22 mouse cellular contexts compared by ENCODE assay signal in genomic region chr16:90198626-90199025, GRCm38 (mm10). TPM values are rescaled to one million over a fixed set of nuclear protein-coding genes. Genes with fewer than 3 reads are reported as not detected.
DNase-seq lines count a peak whose midpoint lies in the region; ATAC-seq lines count a peak whose summit lies in the region.
"Had no signal": no experiment of that assay in that cellular context is flagged by ENCODE, and none has a peak within 500 bp of the region (broad histone marks: within the 10 kb centered on the region; RNA-seq: fewer than 3 reads in every experiment).

No protein-coding gene starts in this region.

- no peak for DNase-seq in heart, postnatal 14 days
- DNase-seq in cerebellum, adult 8-10 months, result no peak
- DNase-seq: adrenal gland, postnatal 36 days; cerebellum, adult 18-20 months; cerebellum, postnatal 25 days; embryo, embryonic 11 days; forebrain, postnatal 0 days; gastrocnemius, postnatal 25 days; right cerebral cortex, postnatal 25 days; spleen, adult 18-20 months; thymus, postnatal 25 days had no signal

- no peak for ATAC-seq in heart, embryonic 13.5 days (ENCODE audit: extremely low read depth, insufficient number of reproducible peaks, low FRiP score, low TSS enrichment)
- ATAC-seq in common myeloid progenitor, adult 5-6 weeks (replicated peaks; ENCODE audit: low read depth, poor library complexity, severe bottlenecking), result peak; percentile 2; the same call in 1 of the 2 replicates
- ATAC-seq in liver, embryonic 15.5 days (ENCODE audit: insufficient read depth), result no peak
- peak; percentile 0; the same call in 1 of the 2 replicates for ATAC-seq in megakaryocyte progenitor cell, adult 5-6 weeks (replicated peaks; ENCODE audit: poor library complexity)
- no peak for ATAC-seq in inflammation-experienced regulatory T-cells, adult 6 months
- ATAC-seq in forebrain, embryonic 15.5 days (replicated peaks), result no peak
- ATAC-seq: forebrain, postnatal 0 days; intestine, embryonic 16.5 days; midbrain, embryonic 15.5 days; Patski had no signal

- no peak overlapping the region for H3K9ac ChIP-seq in heart, embryonic 13.5 days
- no peak overlapping the region for H3K9ac ChIP-seq in liver, embryonic 15.5 days
- H3K9ac ChIP-seq in forebrain, embryonic 15.5 days (replicated peaks), result no peak overlapping the region
- H3K9ac ChIP-seq: forebrain, postnatal 0 days; midbrain, embryonic 15.5 days; neural tube, embryonic 12.5 days had no signal

- H3K27ac ChIP-seq in heart, embryonic 13.5 days (replicated peaks), result peak overlapping the region; percentile 82; the same call in 1 of the 2 replicates
- H3K27ac ChIP-seq in liver, embryonic 15.5 days (replicated peaks), result peak overlapping the region; percentile 96
- no peak overlapping the region for H3K27ac ChIP-seq in forebrain, embryonic 15.5 days (replicated peaks)
- H3K27ac ChIP-seq: midbrain, embryonic 15.5 days; neural tube, embryonic 12.5 days had no signal

- 56% methylated on average over 6 of the region's 6 CpGs for WGBS in heart, embryonic 13.5 days
- WGBS in liver, embryonic 15.5 days (ENCODE audit: insufficient replicate concordance), result 27% methylated on average over 6 of the region's 6 CpGs
- whole genome bisulfite sequencing in forebrain, embryonic 15.5 days, result 95% methylated on average over 6 of the region's 6 CpGs

- peaks cover 39% of the 10 kb centered on the region for H3K4me1 ChIP-seq in heart, embryonic 13.5 days
- H3K4me1 ChIP-seq in liver, embryonic 15.5 days (replicated peaks), result peaks cover 44% of the 10 kb centered on the region
- H3K4me1 ChIP-seq in forebrain, embryonic 15.5 days, result peaks cover 9% of the 10 kb centered on the region; the same call in 1 of the 2 replicates
- H3K4me1 ChIP-seq: midbrain, embryonic 15.5 days had no signal

- intact Hi-C loops in heart, postnatal 14 days (cut with DNase I), result loop anchor here (5.0 to 10.0 kb wide), 2 partner anchors 79 to 516 kb away; no protein-coding TSS in a partner anchor

- H3K9me3 ChIP-seq in heart, embryonic 13.5 days, result no peaks in the 10 kb centered on the region
- H3K9me3 ChIP-seq in liver, embryonic 15.5 days (replicated peaks), result no peaks in the 10 kb centered on the region
- H3K9me3 ChIP-seq in forebrain, embryonic 15.5 days, result no peaks in the 10 kb centered on the region
- H3K9me3 ChIP-seq: limb, embryonic 13.5 days; midbrain, embryonic 15.5 days; neural tube, embryonic 12.5 days had no signal

- H3K27me3 ChIP-seq in heart, embryonic 13.5 days (replicated peaks), result no peaks in the 10 kb centered on the region
- no peaks in the 10 kb centered on the region; the same call in 1 of the 2 replicates for H3K27me3 ChIP-seq in liver, embryonic 15.5 days
- no peaks in the 10 kb centered on the region for H3K27me3 ChIP-seq in forebrain, embryonic 15.5 days
- H3K27me3 ChIP-seq: limb, embryonic 13.5 days; midbrain, embryonic 15.5 days; neural tube, embryonic 12.5 days had no signal

- no peaks in the 10 kb centered on the region for H3K36me3 ChIP-seq in heart, embryonic 13.5 days
- no peaks in the 10 kb centered on the region for H3K36me3 ChIP-seq in liver, embryonic 15.5 days (replicated peaks)
- no peaks in the 10 kb centered on the region for H3K36me3 ChIP-seq in forebrain, embryonic 15.5 days
- H3K36me3 ChIP-seq: limb, embryonic 13.5 days; midbrain, embryonic 15.5 days; neural tube, embryonic 12.5 days had no signal

- H3K4me3 ChIP-seq in heart, embryonic 13.5 days, result no peak overlapping the region
- H3K4me3 ChIP-seq in liver, embryonic 15.5 days (replicated peaks), result peak overlapping the region; percentile 62; the same call in 1 of the 2 replicates
- H3K4me3 ChIP-seq in forebrain, embryonic 15.5 days, result no peak overlapping the region
- H3K4me3 ChIP-seq: midbrain, embryonic 15.5 days; neural tube, embryonic 12.5 days had no signal

- peak overlapping the region; percentile 71; the same call in 1 of the 2 replicates for H3K4me2 ChIP-seq in heart, embryonic 13.5 days
- peak overlapping the region; percentile 83 for H3K4me2 ChIP-seq in liver, embryonic 15.5 days
- H3K4me2 ChIP-seq in forebrain, embryonic 15.5 days (replicated peaks), result no peak overlapping the region

RNA-seq across cellular contexts. Expression of gene Sod1, which starts 21.9 kb away (rescaled TPM):
- 927 and 1,079 TPM in 2 replicates for polyA plus RNA-seq in heart, embryonic 13.5 days (2015; fragmentation: Nextera tagmentation; extraction: Ambion mirVana)
- 100 to 1,000 TPM; 463 to 497 TPM for total RNA-seq in heart, postnatal 14 days (2021)
- 776 and 837 TPM in 2 replicates for total RNA-seq in common myeloid progenitor, adult 5-6 weeks (2017)
- 982 and 1,104 TPM in 2 replicates for polyA plus RNA-seq in liver, embryonic 15.5 days (2015; fragmentation: Nextera tagmentation; extraction: Ambion mirVana)
- 577 and 581 TPM in 2 replicates for total RNA-seq in megakaryocyte progenitor cell, adult 5-6 weeks (2015)
- 672 and 752 TPM in 2 replicates for total RNA-seq in megakaryocyte progenitor cell, adult 5-6 weeks (2017)
- polyA plus RNA-seq in inflammation-experienced regulatory T-cells, adult 6 months (2017; shearing (Covaris generic)), result 1,000 to 10,000 TPM; 1,261 to 1,407 (median 1,324) TPM
- polyA plus RNA-seq in forebrain, embryonic 15.5 days (2015; fragmentation: Nextera tagmentation; extraction: Ambion mirVana), result 853 and 902 TPM in 2 replicates

RNA-seq across cellular contexts. Expression of gene Tiam1, which starts 55.1 kb away (rescaled TPM):
- polyA plus RNA-seq in heart, embryonic 13.5 days (2015; fragmentation: Nextera tagmentation; extraction: Ambion mirVana), result 8.8 and 10.7 TPM in 2 replicates
- total RNA-seq in heart, postnatal 14 days (2021), result 1 to 10 TPM; 6.1 to 7.6 TPM
- 29.2 and 34.5 TPM in 2 replicates for total RNA-seq in common myeloid progenitor, adult 5-6 weeks (2017)
- 3.6 and 4.2 TPM in 2 replicates for polyA plus RNA-seq in liver, embryonic 15.5 days (2015; fragmentation: Nextera tagmentation; extraction: Ambion mirVana)
- 60.8 and 67.9 TPM in 2 replicates for total RNA-seq in megakaryocyte progenitor cell, adult 5-6 weeks (2015)
- total RNA-seq in megakaryocyte progenitor cell, adult 5-6 weeks (2017), result 52.8 and 58.4 TPM in 2 replicates
- polyA plus RNA-seq in inflammation-experienced regulatory T-cells, adult 6 months (2017; shearing (Covaris generic)), result 10 to 100 TPM; 31.4 to 71.7 (median 56.0) TPM
- 33.8 and 35.1 TPM in 2 replicates for polyA plus RNA-seq in forebrain, embryonic 15.5 days (2015; fragmentation: Nextera tagmentation; extraction: Ambion mirVana)

Comparison
In these comparisons a context has a peak if more than half of its experiments do, and no peak if none do; other contexts are left out.
1. ATAC-seq: peak in common myeloid progenitor, adult 5-6 weeks (single experiment) and megakaryocyte progenitor cell, adult 5-6 weeks (single experiment); none in heart, embryonic 13.5 days (single experiment), liver, embryonic 15.5 days (single experiment), inflammation-experienced regulatory T-cells, adult 6 months (single experiment) and forebrain, embryonic 15.5 days (single experiment).